Mouse (Mus musculus) 3T3-L1 (cell line): ENCODE results near the gene Nup133.

ENCODE experiments used
- DNase-seq: peaks from one replicate; pipeline ENCODE4 v3.0.0-alpha.2; 2015; ENCODE audit warnings: low read depth, low spot score

Nup133 gene

GRCm38 (mm10) chr8:123953686-123954085, 4.6 kb upstream of the Nup133 start:
- DNase-seq: no peak

DNA sequence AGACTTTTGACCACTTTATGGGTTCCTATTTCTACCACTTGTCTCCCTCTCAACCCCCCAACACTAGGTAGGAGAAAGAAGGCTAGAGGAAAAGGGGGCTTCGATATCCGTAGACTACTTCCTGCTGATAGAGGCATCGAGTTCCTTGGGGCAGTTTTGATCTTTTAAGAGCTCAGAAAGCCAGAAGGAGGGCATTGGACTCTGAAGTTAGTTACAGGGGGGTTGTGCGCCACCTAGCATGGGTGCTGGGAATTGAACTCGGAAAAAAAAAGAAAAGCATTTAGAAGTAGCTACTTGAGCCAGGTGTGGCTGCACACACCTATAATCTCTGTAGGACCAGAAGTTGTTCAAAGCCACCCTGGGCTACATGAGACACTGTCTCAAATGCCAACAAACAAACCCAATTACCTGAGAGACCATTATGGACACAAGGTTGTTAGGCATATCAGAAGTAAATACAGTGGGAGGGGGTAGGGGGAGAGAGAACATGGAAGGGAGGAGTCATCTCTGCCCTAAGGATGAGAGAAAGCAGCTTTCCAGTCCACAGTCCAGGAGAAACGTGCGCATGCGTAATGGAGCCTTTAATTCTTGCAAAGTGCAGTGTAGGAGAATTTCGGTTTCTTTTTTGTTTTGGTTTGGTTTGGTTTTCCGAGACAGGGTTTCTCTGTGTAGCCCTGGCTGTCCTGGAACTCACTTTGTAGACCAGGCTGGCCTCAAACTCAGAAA, 1.2 kb upstream of the Nup133 start:
- DNase-seq: peak; percentile 87

- DNase-seq: no peak
Observed at GRCm38 (mm10) chr8:123949686-123949986, 571 bp upstream of the Nup133 start.

- no peak for DNase-seq
Observed at GRCm38 (mm10) chr8:123929026-123929425, 20.0 kb downstream of the Nup133 start.

DNA sequence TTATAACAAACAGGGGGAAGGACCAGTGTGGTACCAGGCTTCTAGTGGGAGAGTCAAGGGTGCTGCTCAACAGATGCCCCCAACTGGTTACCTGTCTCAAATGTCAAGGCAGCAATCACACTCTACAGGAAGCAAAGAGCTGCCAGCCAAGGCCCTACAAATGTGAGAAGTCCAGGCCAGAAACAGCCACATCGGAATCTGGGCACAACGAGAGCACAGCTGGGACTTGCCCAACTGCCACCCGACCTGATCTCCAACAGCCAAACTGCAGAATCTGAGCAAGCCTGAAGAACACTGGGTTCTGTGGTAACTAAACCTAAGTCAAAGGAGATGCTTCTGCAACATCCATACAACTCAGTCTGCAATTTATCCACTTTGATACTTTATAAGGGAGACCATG, 23.4 kb downstream of the Nup133 start:
- no peak for DNase-seq

- DNase-seq: peak; percentile 97
Observed at GRCm38 (mm10) chr8:123924719-123925118, 24.3 kb downstream of the Nup133 start.

DNA sequence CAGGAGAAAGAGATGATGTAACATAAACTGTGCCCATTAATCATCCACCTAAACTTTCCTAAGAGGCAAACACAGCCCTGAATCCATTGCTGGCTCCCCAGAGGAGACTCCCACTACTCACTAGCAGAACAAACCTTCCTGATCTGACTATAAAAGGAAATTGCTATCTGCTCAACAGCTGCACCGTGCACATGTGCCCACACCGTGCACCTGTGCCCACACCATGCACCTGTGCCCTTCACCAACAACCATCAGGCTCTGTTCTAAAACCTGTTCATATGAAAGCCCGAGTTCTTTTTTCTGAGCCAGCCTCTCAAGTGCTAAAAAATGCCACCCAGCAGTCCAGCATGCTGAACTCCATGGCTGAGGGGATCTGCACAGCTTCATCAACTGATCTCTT, 34.4 kb downstream of the Nup133 start:
- DNase-seq: no peak

DNA sequence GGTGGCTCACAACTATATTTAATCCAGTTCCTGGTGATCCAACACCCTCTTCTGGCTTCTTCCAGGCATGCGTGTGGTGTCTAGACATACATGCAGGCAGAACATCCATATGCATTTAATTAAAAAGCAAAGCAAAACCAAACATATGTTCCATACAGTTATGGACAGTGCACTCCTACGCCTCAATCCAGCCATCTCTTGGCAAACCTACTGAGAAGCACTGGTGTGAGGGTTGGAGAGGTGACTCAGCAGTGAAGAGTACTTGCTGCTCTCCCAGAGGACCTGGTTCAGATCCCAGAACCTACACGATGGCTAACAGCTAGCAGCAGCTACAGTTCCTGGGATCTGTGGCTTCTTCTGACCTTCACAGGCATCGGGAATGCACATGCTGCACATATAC, 36.8 kb downstream of the Nup133 start:
- DNase-seq: peak; percentile 48

DNA sequence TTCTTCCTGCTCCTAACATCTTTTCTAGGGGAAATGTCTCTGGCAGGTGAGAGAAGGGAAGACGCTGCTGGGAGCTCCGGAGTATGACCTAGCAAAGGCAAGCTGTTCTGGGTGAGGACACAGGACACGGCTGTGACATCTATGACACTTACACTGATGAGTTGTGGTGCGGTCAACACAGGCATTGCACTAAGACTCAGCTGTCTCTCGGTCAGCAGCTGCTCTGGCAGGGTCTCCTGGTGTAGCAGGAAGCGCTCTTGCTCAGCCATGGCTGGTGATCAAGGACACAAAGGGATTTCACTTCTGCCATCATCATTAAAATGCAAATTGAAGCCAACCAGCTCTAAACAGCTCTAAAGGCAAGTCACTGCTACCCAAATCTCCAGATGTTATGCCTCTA, 41.5 kb downstream of the Nup133 start:
- DNase-seq: no peak

GRCm38 (mm10) chr8:123902653-123903052, 46.4 kb downstream of the Nup133 start:
- peak; percentile 11 for DNase-seq

GRCm38 (mm10) chr8:123899366-123899765, 49.7 kb downstream of the Nup133 start:
- DNase-seq: no peak

DNA sequence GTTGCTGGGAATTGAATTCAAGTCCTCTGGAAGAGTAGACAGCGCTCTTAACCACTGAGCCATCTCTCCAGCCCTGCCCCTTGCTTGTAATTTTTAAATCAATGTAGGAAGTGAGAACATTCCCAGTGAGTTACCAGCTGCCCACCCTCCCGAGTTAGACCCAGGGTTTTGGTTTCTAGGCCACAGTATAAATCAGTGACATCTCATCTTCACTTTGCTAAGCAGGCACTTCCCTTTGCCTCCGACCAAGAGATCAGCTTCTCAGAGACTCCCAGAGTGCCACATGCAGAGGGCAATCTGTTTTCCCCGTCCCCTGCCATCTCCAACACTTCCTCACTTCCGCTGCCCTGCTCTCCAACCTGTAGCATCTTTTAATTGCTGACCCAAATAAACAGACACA, 50.5 kb downstream of the Nup133 start:
- DNase-seq: no peak

GRCm38 (mm10) chr8:123896774-123897173, 52.3 kb downstream of the Nup133 start:
- no peak for DNase-seq

GRCm38 (mm10) chr8:123896366-123896761, 52.7 kb downstream of the Nup133 start:
- DNase-seq: no peak

- no peak for DNase-seq
Observed at GRCm38 (mm10) chr8:123895680-123896365, 53.2 kb downstream of the Nup133 start.

- no peak for DNase-seq
Observed at GRCm38 (mm10) chr8:123895230-123895629, 53.8 kb downstream of the Nup133 start.

GRCm38 (mm10) chr8:123894502-123895097, 54.5 kb downstream of the Nup133 start, which contains the start of gene Acta1:
Acta1 (minus strand) TSS chr8:123894751.
- no peak for DNase-seq

- no peak for DNase-seq
Observed at GRCm38 (mm10) chr8:123893413-123893812, 55.7 kb downstream of the Nup133 start.

GRCm38 (mm10) chr8:123892586-123893155, 56.4 kb downstream of the Nup133 start:
- no peak for DNase-seq

GRCm38 (mm10) chr8:123891883-123892585, 57.0 kb downstream of the Nup133 start:
- DNase-seq: no peak

- DNase-seq: peak; percentile 54
Observed at GRCm38 (mm10) chr8:123891271-123891670, 57.8 kb downstream of the Nup133 start.

- DNase-seq: no peak
Observed at GRCm38 (mm10) chr8:123889797-123890196, 59.3 kb downstream of the Nup133 start.
